Mouse (Mus musculus): ENCODE results near the gene Elp5. TPM values are rescaled to one million over a fixed set of nuclear protein-coding genes. Genes with fewer than 3 reads are reported as not detected.
A peak's percentile ranks its signal among the peaks of the same experiment; 100 is the strongest.

Gene Elp5
- polyA plus RNA-seq, 1 experiment from 2014 or later = 97.8 TPM

DNA sequence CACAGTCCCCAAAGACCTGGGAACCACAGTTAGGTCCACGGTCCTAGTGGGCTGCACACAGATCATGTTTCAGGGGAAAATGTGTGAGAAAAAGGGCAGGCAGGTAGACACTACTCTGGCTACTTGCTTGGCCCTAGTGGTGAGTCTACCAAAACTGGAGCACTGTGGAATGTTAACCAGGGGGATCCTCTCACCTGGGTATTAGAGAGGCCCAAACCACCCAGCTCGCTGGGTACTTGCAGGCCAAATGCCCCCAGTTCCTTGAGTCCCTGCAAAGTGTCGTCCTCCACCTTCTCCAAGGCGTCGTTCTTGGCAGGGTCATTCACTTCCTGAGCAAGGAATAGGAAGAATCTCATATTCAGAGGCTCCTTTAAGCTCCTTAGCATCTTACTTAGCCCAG, 31.7 kb upstream of the Elp5 start:
- H3K4me2 ChIP-seq = peak overlapping the region; percentile 73
- H3K27me3 ChIP-seq = no peaks in the 10 kb centered on the region
- no peak for ATAC-seq (replicated peaks; ENCODE audit: insufficient number of reproducible peaks, insufficient read depth, low FRiP score, low read depth)
- peak overlapping the region; percentile 69 for H3K4me3 ChIP-seq
- peaks cover 49% of the 10 kb centered on the region for H3K36me3 ChIP-seq
- peaks cover 33% of the 10 kb centered on the region for H3K4me1 ChIP-seq (replicated peaks)
- H3K9ac ChIP-seq = no peak overlapping the region
- no peaks in the 10 kb centered on the region for H3K9me3 ChIP-seq (replicated peaks)
- H3K27ac ChIP-seq = peak overlapping the region; percentile 84; the same call in 1 of the 2 replicates
- 52% methylated on average over 5 of the region's 5 CpGs for WGBS

DNA sequence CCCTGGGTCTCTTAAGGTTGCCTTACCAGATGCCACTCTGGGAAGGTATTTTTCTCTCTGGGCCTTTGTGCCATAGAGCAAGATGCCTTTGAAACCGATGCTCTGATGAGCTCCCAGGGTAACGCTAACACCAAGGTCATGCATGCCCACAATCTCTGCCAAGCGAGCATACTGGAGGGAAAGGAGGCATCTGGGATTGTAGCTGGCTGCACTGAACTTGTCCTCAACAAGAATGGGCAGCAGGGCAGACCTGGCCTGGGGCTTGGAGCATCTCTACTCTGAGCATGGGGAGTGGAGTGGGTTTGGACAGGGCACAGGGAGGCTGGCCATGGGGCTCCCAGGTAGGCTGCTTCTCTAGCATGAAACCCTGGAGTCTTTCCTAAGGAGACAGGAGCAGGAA, 31.1 kb upstream of the Elp5 start:
- no peak for ATAC-seq (replicated peaks; ENCODE audit: insufficient number of reproducible peaks, insufficient read depth, low FRiP score, low read depth)
- H3K27me3 ChIP-seq = no peaks in the 10 kb centered on the region
- no peak overlapping the region for H3K9ac ChIP-seq
- H3K36me3 ChIP-seq = peaks cover 56% of the 10 kb centered on the region
- H3K4me2 ChIP-seq = no peak overlapping the region
- H3K4me3 ChIP-seq = no peak overlapping the region
- H3K4me1 ChIP-seq (replicated peaks) = peaks cover 27% of the 10 kb centered on the region
- H3K27ac ChIP-seq = no peak overlapping the region
- 66% methylated on average over 3 of the region's 3 CpGs for WGBS
- no peaks in the 10 kb centered on the region for H3K9me3 ChIP-seq (replicated peaks)

DNA sequence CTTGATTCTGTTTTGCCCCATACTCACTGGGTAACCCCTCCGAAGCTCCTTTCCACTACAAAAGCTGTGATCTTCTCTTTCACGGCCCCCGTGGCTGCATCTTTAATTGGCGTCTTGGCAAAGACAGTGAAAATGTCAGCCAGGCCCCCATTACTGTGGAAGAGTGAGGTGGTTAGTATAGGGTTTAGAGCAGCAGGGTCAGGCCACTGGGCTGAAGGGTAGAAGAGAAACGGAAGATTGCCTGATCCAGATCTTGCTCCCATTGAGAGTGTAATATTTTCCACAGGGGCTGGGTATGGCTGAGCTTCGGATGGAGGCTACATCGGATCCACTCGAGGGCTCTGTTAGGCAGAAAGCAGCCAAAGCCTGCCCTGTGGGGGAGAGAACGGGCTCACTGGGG, 30.6 kb upstream of the Elp5 start:
- no peak for ATAC-seq (replicated peaks; ENCODE audit: insufficient number of reproducible peaks, insufficient read depth, low FRiP score, low read depth)
- 81% methylated on average over 9 of the region's 9 CpGs for WGBS

GRCm38 (mm10) chr11:70010961-70011360, 28.6 kb upstream of the Elp5 start:
- Histone ChIP-seq H3K27ac (no peak overlapping the region), H3K4me2 (no peak overlapping the region), H3K4me1 (replicated peaks) (peaks cover 16% of the 10 kb centered on the region), H3K4me3 (no peak overlapping the region), H3K27me3 (no peaks in the 10 kb centered on the region), H3K9ac (no peak overlapping the region), H3K36me3 (peaks cover 80% of the 10 kb centered on the region), H3K9me3 (replicated peaks) (no peaks in the 10 kb centered on the region)
- ATAC-seq (replicated peaks; ENCODE audit: insufficient number of reproducible peaks, insufficient read depth, low FRiP score, low read depth) = no peak
- 87% methylated on average over 10 of the region's 10 CpGs for WGBS

More for the DNA sequence above, 30.6 kb upstream of the Elp5 start:
- H3K9me3 ChIP-seq (replicated peaks) = no peaks in the 10 kb centered on the region
- no peak overlapping the region for H3K27ac ChIP-seq
- peaks cover 61% of the 10 kb centered on the region for H3K36me3 ChIP-seq
- no peak overlapping the region for H3K4me3 ChIP-seq
- no peak overlapping the region for H3K9ac ChIP-seq
- peaks cover 24% of the 10 kb centered on the region for H3K4me1 ChIP-seq (replicated peaks)
- no peaks in the 10 kb centered on the region for H3K27me3 ChIP-seq
- H3K4me2 ChIP-seq = no peak overlapping the region

DNA sequence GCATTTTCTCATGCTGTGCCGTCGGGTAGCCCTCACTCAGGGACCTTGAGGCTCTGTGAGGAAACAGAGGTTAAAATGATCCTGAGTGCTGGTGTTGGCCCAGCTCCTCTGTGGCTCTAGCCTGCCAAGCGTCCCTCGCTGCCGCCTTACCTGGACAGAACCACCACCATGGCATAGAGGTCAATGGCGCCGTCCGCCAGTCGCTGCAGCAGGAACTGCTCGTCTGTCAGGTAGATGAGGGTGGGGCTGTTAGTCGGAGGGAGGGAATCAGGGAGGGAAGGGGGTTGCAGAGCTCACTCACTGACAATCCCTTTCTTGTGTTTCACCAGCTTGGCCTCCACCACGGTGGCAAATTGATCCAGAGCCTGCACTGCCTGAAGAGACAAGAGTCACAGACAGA, 28.2 kb upstream of the Elp5 start:
- peaks cover 16% of the 10 kb centered on the region for H3K4me1 ChIP-seq (replicated peaks)
- WGBS = 85% methylated on average over 12 of the region's 12 CpGs

DNA sequence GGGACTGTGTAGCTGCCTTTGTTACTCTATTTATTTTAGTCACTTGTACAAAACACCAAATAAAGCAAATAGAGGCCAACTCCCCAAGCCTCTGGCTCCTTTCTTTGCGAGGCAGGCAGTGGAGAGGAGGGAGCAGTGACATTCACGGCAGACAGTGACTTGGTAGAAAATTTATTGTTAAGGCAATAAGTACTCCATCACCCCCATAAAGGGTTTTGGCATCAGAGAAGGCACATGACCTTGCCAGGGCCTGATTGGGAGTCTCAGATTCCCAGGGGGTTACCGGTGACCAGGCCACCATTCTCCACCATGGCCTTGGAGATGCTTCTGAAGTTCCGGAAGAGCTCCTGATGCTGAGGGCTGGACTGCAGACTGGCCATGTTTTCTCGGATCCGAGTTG, 27.7 kb upstream of the Elp5 start:
- Histone ChIP-seq H3K27ac (no peak overlapping the region), H3K4me2 (no peak overlapping the region), H3K9ac (no peak overlapping the region), H3K4me3 (no peak overlapping the region), H3K9me3 (replicated peaks) (no peaks in the 10 kb centered on the region), H3K27me3 (no peaks in the 10 kb centered on the region), H3K4me1 (replicated peaks) (peaks cover 13% of the 10 kb centered on the region), H3K36me3 (peaks cover 90% of the 10 kb centered on the region)
- ATAC-seq (replicated peaks; ENCODE audit: insufficient number of reproducible peaks, insufficient read depth, low FRiP score, low read depth) = no peak
- WGBS = 86% methylated on average over 6 of the region's 6 CpGs

More for the DNA sequence above, 28.2 kb upstream of the Elp5 start:
- no peak for ATAC-seq (replicated peaks; ENCODE audit: insufficient number of reproducible peaks, insufficient read depth, low FRiP score, low read depth)
- no peak overlapping the region for H3K9ac ChIP-seq
- H3K4me3 ChIP-seq = no peak overlapping the region
- no peak overlapping the region for H3K27ac ChIP-seq
- no peak overlapping the region for H3K4me2 ChIP-seq
- H3K27me3 ChIP-seq = no peaks in the 10 kb centered on the region
- H3K36me3 ChIP-seq = peaks cover 85% of the 10 kb centered on the region
- H3K9me3 ChIP-seq (replicated peaks) = no peaks in the 10 kb centered on the region

GRCm38 (mm10) chr11:70005521-70005920, 23.2 kb upstream of the Elp5 start:
- peaks cover 55% of the 10 kb centered on the region for H3K36me3 ChIP-seq
- 63% methylated on average over 5 of the region's 5 CpGs for WGBS
- ATAC-seq (replicated peaks; ENCODE audit: insufficient number of reproducible peaks, insufficient read depth, low FRiP score, low read depth) = no peak
- H3K4me1 ChIP-seq (replicated peaks) = peaks cover 31% of the 10 kb centered on the region
- no peak overlapping the region for H3K9ac ChIP-seq
- no peaks in the 10 kb centered on the region for H3K9me3 ChIP-seq (replicated peaks)
- no peak overlapping the region for H3K4me2 ChIP-seq
- H3K4me3 ChIP-seq = no peak overlapping the region
- no peaks in the 10 kb centered on the region for H3K27me3 ChIP-seq
- H3K27ac ChIP-seq = no peak overlapping the region

- Histone ChIP-seq H3K36me3 (peaks cover 43% of the 10 kb centered on the region), H3K4me2 (peak overlapping the region; percentile 86; the same call in 1 of the 2 replicates), H3K4me1 (replicated peaks) (peaks cover 49% of the 10 kb centered on the region), H3K27me3 (no peaks in the 10 kb centered on the region), H3K27ac (no peak overlapping the region), H3K9me3 (replicated peaks) (no peaks in the 10 kb centered on the region), H3K4me3 (peak overlapping the region; percentile 81; the same call in 1 of the 2 replicates), H3K9ac (no peak overlapping the region)
- ATAC-seq (replicated peaks; ENCODE audit: insufficient number of reproducible peaks, insufficient read depth, low FRiP score, low read depth) = no peak
- WGBS = 87% methylated on average over 2 of the region's 2 CpGs
These were observed 20.2 kb upstream of the Elp5 start for GRCm38 (mm10) chr11:70002471-70002870.

GRCm38 (mm10) chr11:70001865-70002264, 19.5 kb upstream of the Elp5 start:
- no peaks in the 10 kb centered on the region for H3K9me3 ChIP-seq (replicated peaks)
- peaks cover 37% of the 10 kb centered on the region for H3K36me3 ChIP-seq
- peak overlapping the region; percentile 86 for H3K4me2 ChIP-seq
- no peak overlapping the region for H3K9ac ChIP-seq
- ATAC-seq (replicated peaks; ENCODE audit: insufficient number of reproducible peaks, insufficient read depth, low FRiP score, low read depth) = no peak
- H3K4me3 ChIP-seq = peak overlapping the region; percentile 81
- no peak overlapping the region for H3K27ac ChIP-seq
- no peaks in the 10 kb centered on the region for H3K27me3 ChIP-seq
- H3K4me1 ChIP-seq (replicated peaks) = peaks cover 51% of the 10 kb centered on the region

GRCm38 (mm10) chr11:70001159-70001558, 18.8 kb upstream of the Elp5 start:
- H3K4me1 ChIP-seq (replicated peaks) = peaks cover 51% of the 10 kb centered on the region
- H3K4me2 ChIP-seq = peak overlapping the region; percentile 86
- peak overlapping the region; percentile 81 for H3K4me3 ChIP-seq
- no peaks in the 10 kb centered on the region for H3K9me3 ChIP-seq (replicated peaks)
- no peaks in the 10 kb centered on the region for H3K27me3 ChIP-seq
- peak overlapping the region; percentile 96 for H3K27ac ChIP-seq
- H3K36me3 ChIP-seq = peaks cover 30% of the 10 kb centered on the region
- 7% methylated on average over 8 of the region's 8 CpGs for WGBS
- ATAC-seq (replicated peaks; ENCODE audit: insufficient number of reproducible peaks, insufficient read depth, low FRiP score, low read depth) = no peak
- H3K9ac ChIP-seq = peak overlapping the region; percentile 90

DNA sequence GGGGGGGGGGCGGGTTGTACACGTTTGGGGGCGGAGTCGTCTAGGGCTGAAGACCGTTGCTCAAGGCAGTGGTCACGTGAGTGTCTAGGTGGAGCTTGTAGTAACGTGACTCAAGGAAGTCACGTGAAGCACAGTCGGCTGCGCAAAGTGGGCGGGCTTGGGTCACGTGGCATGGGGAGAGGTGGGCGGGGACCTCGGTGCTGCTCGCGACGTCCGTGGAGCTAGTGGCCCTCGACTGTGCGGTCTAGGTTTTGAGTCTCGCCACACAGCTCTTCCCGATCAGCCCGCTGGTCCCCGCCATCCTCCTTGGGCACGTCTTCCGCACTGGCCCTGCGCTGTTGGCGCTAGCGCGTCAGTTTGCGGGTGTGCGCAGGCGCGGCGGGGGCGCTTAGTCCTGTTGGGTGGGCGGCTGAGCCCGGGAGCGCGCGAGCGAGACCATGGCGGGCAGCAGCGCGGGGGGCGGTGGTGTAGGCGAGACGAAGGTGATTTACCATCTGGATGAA, 18.1 kb upstream of the Elp5 start, which contains the start of gene Dvl2:
Gene Dvl2 (plus strand): TSS at position 200 of the 503 bp plus-strand sequence.
- H3K36me3 ChIP-seq = peaks cover 23% of the 10 kb centered on the region
- H3K9ac ChIP-seq = peak within 1 kb of the TSS; percentile 90
- peak within 1 kb of the TSS; percentile 96 for H3K27ac ChIP-seq
- no peaks in the 10 kb centered on the region for H3K27me3 ChIP-seq
- peaks cover 51% of the 10 kb centered on the region for H3K4me1 ChIP-seq (replicated peaks)
- peak within 1 kb of the TSS; percentile 86 for H3K4me2 ChIP-seq
- H3K4me3 ChIP-seq = peak within 1 kb of the TSS; percentile 81
- peak; percentile 53 for ATAC-seq (replicated peaks; ENCODE audit: insufficient number of reproducible peaks, insufficient read depth, low FRiP score, low read depth)
- H3K9me3 ChIP-seq (replicated peaks) = no peaks in the 10 kb centered on the region
- WGBS = under 1% methylated on average over 46 of the region's 48 CpGs

GRCm38 (mm10) chr11:69999666-70000065, 17.3 kb upstream of the Elp5 start:
- ATAC-seq (replicated peaks; ENCODE audit: insufficient number of reproducible peaks, insufficient read depth, low FRiP score, low read depth) = no peak
- WGBS = 80% methylated on average over 8 of the region's 8 CpGs
- Histone ChIP-seq H3K4me1 (replicated peaks) (peaks cover 53% of the 10 kb centered on the region), H3K27me3 (no peaks in the 10 kb centered on the region), H3K27ac (peak overlapping the region; percentile 96), H3K4me2 (no peak overlapping the region; the same call in 1 of the 2 replicates), H3K36me3 (peaks cover 19% of the 10 kb centered on the region), H3K9ac (no peak overlapping the region), H3K9me3 (replicated peaks) (no peaks in the 10 kb centered on the region), H3K4me3 (0 out of 2 replicates have a peak overlapping the region, but pooled peaks have one; percentile 81)
